Mouse (Mus musculus) adrenal gland, postnatal 4 days (tissue): ENCODE results near the gene Nme7. TPM values are rescaled to one million over a fixed set of nuclear protein-coding genes. Genes with fewer than 3 reads are reported as not detected.

Experiments
- DNase-seq, 2 experiments: peaks; one replicate each; pipeline ENCODE4 v3.0.0; 2021 to 2022; ENCODE audit warnings: low spot score in 2 of 2, mixed read lengths in 2 of 2
- total RNA-seq, 2 experiments: library from RNA; stranded (reverse); gene quantifications; 2 replicates each; pipeline ENCODE4 v1.2.3; 2021

The Nme7 gene
- total RNA-seq, 2 experiments from 2014 or later = 23.3 to 24.5 TPM

DNA sequence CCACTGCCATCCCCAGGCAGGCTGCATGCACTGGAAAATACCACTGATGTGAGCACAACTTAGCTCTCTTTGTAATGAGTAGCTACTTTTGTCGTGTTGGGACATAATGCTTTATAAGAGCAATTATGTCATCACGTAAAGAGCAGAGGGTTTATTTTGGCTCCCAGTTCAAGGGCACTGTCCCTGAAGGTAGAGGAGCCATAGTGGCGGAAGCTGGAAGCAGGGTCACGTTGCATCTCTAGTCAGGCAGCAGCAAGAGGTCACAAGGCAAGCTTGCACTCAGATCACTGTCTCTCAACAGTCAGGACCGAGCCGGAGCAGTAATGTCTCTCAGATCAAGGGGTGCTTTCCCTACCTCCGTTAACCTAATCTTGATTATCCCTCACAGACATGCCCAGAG is 123.9 kb downstream of the Nme7 start:
- no peak for DNase-seq

DNA sequence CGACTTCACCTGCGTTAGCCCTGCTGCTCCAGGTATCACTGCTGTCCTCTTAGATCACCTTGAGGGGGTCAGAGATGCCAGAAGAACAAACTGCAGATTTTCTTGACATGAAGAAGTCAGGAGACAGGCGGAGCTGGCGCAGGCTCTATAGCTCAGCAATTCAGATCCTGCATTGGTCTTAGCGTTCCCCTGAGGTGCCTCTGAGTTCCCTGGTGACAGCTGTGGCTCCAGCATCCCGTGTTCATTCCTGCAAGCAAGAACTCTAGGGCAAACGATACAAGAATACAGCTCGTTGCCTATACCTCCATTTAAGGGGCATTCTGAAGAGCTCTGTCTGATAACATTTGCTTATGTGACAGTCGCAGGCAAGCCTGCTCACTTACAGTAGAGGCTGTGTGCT is 124.7 kb downstream of the Nme7 start:
- no peak for DNase-seq

DNA sequence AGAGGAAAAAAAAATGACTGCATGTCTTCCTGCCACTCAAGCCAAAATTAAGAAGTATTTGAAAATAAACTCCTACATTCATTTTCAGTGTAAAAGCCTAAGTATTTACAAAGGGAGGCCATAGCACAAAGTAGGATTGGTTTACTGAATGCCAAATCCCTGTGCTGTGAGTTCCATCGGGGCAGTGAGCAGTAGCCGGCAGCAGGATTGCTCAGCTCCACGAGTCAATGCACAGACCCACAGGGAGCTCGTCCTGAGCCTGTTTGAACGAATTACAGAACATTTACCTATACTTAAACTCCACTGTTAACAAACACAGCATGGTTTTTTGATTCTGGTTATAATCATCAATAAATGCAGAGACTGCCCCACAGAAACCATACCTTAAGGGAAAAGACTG is 128.7 kb downstream of the Nme7 start:
- DNase-seq = no peak

DNA sequence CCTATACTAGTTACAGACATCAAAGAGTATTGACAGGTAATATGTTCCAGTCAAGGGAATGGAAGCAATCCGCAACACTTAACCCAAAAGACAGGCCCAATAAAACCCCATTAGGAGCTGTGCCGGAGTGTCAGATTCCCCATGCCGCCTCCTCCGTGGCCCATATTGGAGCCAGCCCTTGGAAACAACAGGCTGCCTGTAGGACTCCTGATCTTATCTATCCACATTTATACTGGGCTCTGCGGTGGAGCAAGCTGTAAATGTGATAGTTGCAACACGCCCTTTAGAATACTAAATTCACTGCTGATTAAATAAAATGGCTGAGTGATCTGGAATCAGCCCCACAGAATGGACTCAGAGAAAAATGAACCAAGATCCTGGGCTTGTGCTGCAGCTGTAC is 130.1 kb downstream of the Nme7 start:
- DNase-seq = no peak

DNA sequence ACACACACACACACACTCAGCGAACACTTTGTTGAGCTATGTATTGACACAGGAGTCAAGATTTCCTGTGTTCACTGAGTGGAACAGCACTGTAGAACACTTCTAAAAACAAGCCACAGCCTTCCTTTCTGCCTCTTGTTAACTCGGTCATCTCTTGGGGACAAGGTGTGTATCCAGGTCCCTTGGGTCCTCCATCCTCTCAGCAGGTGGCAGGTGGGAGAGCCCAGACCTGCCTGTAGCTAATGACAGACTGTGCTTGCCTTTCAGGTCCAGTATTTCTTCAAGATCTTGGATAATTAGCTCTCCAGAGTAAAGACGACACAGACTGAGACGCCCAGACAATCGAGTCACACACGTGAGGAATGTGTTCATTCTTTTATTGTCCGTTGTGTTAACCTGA is 132.8 kb downstream of the Nme7 start:
- no peak for DNase-seq

DNA sequence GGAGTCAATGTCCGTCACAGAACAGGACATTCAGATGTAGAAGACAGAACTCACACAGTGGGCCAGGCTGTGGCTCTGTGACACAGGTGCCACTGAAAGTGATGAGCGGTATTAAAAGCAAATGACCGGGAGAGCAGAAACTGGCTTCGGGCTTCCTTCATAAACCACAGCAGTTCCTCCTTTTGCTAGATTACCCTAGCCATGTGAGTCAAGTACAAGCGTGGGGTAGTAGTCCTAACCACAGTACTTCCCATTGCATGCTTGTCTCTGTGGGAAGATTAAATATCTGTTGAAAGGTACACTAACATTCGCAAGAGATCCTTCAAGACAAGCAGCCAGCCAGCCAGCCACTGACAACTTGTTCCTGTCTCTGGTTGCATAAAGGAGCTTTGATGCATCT is 136.3 kb downstream of the Nme7 start:
- no peak for DNase-seq

DNA sequence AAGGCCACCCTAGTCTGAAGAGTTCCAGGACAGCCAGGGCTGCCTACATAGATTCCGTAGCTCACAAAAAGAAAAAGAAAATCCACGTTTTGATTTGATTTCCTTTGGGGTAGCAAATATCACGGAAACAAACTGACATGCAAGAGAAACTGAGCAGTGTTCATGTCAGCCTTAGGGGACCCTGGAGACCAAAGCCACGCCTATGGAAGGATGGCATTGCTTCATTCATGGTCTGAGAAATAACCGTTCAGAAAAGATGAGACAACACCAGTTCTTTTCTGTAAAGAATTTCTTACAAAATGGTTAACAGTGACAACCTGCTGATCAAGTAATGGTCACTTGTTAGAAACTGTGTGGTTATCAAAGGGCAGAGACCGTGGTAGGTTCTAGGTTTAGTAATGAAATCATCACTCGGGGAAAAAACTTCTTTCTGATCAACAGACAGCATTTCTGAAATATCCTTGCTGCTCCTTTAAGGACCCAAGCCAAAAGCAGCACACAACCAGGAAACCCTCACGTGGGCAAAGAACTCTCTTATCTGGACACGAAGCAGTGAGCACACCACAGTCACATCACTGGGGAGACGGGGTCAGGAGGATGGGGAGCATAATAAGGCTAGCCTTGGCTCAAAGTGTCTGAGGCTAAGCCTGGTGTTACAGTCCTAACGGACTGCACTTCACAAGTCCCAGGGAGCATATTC is 136.9 kb downstream of the Nme7 start:
- no peak for DNase-seq

DNA sequence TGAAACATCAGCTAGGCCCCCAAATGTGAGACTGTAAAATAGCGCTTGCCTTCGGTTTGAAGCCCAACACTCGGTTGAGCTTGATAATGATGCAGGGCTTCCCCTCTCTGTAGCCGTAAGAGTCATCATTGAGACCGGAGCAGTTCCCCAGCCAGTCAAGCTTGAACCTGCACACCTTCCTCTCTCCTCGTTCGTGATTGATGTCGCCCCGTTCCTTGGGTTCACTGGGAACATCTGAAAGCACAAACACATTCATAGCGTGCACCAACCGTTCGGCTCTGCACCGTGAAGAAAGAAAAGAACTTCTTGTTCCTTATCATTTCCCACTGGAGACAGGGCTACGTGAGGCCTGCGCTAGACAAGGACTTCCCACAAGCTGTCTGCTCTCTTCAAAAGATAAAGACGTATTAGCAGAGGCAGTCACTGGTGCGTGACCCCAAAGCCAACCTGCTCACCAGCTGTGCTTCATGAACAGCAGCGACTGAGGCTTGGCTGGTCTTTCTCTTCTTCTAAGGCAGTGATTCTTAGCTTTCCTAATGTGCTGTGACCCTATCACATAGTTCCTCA is 137.6 kb downstream of the Nme7 start:
- no peak for DNase-seq

DNA sequence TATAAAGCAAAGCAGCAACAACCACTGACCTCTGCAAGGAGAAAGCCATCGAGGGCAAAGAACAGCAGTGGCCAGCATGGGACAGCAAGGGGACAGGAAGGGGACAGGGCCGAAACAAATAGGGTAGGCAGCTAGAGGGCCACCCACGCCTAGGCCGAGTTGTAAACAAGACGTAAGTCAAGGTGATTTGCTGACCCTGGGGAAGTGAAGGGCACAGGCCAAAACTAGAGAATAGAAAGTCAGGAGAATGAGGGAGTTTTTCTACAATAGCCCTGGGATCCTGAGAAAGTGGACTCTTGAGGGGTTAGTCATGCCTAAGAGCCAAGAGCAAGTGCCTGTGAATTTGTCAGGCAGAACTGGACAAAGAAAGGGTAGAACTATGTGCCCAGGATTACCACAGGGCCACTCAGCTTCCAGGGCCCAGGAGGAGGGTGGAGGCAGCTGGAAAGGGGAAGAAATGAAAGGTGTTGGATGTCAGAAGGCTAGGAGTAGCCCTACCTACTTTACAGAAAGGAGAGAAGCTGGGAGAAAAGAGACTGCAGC is 141.8 kb downstream of the Nme7 start:
- DNase-seq = no peak

DNA sequence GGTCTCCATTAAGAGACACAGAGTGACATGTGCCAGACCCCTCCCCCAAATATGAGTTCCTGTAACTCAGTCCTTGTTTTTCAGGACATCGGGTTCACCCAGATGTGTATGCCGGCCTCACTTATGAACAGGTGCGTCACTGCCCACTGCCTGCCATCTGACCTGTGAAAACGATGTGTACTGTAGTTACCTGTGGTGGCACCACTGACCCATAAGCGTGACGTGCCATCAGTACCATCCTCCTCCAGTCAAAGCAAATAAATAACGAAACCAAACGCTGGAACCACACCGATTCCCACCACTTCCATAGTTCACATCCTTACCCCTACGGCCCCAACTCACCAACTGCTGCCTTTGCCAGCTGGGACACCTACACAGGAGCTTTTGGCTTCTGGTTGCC is 142.6 kb downstream of the Nme7 start:
- no peak for DNase-seq

DNA sequence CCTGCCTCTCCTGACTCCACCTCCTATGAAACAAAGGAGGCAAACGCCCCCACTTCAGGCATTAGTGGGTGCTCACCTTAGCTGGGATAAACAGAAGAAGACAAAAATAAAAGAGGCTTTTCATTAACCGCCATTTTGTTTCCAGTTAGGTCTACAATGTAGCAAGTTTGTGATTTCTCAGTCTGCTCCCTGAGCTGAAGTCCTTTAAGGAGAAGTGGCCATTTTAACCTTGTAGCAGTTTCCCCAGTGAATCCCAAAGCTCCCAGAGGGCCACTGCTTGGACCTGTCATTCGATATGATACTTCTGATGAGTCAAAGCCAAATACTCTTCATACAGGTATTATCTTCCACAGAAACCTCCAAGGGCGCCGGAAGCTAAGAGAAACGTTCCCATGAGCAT is 143.6 kb downstream of the Nme7 start:
- DNase-seq = no peak

DNA sequence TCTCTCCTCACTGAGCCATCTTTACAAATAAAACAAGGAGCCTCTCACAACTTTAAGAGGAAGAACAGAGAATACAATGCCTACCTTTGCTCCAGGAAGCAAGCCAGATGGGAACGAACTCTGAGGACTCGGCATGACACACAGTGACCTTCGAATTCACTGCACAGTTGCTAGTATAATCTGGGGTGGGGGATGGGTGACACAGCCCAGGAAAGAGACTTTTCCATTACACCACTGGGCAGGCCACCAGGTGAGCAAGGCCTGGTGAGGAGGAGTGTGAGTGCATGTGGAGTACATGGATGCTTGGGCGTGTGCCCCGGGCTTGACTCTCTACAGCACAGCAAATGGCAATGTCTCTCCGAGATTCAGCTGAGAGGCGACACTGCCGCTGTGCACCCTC is 145.7 kb downstream of the Nme7 start:
- no peak for DNase-seq

DNA sequence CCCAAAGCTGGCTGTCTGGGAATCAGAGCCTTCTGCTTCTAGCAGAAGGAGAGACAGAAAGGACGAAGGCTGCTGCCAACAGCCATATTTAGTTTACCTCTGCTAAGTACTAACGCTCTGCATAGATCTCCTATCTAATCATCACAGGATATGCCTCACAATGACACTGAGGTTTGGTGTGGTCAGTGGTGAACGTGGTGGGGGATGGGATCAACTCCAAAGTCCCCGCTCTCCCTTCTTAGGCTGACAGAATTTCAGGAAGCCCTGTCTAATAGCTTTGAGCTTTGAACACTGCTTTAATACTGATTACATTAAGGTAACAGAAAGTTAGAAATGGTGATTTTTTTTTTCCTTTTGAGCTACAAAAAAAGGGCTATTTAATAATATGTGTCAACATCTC is 146.3 kb downstream of the Nme7 start:
- no peak for DNase-seq

DNA sequence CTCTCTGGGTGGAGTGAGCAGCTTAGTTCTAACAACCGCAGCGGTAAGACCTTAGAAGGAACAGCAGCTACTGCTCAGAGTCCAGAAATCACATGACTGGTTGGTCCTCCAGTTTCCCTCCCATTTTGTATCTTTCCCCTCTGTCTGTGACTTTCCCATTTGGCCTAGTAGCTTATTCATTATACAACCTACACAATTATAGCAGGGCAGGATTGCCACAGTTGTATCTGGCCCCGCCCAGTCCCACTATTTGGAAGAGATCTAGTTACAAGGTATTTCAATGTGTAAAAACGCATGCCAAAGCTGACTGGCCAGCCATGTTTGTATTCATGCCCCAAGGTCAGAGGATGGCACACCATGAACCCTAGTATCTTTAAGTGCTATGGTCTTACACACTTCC is 146.7 kb downstream of the Nme7 start:
- DNase-seq = no peak

DNA sequence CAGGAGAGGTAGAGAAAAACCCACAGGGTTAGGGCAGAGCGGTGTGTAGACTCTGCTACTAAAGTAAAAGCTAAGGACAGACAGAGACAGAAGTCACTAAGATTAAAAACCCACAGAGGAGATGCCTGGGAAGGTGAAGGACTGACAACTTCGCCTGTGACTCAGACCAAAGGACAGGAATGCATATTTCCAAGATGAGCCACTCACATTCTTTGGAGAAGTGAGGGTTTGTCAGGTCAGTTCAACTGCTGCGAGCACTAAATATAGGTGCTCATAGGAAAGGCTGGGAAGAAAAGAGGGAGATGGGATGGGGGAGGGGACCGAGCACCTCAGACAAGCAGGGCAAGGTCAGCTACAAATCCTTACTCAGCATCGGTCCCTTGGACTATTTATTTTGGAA is 147.4 kb downstream of the Nme7 start:
- no peak for DNase-seq

DNA sequence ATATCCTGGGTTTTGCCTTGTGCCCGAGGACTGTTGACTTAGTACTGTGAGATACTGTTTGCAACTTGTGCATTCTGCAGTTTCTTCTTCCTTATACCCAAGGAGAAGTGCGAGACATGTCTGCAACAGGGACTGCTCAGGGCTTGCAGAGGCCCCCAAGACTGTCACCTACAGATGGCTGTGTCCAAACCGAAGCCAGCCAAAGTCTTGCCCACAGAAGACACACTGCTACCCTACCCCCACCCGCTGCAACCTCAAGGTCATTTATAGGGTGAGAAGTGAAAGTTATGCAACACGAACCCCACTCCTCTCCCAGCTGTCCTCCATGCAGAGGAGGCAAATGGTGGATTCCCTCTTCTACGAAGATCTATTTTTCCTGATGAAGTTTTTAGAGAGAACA is 148.7 kb downstream of the Nme7 start:
- no peak for DNase-seq

DNA sequence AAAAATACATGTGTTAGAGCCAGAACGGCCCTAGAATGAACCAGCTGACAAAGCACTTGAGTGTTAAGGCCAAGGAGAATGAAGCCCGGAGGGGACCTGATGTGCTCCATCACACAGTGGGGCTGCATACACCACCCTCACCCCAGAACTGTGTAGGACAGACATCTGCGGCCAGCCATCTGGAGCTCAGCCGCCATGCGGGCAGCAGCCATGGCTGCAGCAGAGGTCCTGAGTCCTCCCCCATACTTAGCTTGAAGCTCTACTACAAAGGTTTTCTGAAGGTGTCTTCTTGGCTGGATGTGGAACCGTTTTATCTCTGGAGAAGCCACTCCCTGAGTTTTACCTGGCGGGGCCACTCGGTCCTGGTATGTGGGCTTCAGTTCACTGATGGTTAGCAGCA is 149.2 kb downstream of the Nme7 start:
- DNase-seq = no peak

DNA sequence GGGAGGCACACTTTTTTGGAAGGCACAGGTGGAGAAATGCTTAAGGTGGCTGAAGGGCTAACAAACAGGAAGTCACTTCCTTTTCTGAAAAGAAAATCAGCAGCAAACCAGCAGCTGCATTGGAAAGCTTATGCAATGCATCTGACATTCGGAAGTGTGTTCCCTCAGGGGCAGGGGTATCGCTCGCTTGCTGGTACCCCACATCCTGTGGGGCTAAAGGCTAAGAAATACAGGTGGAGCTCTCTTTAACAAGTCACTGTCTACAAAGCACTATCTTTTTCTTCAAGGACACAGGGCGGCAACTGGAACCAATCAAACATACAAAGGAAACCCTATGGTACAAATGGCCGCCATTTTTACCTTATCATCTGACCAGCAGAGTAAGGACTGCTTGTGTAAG is 149.8 kb downstream of the Nme7 start:
- no peak for DNase-seq

DNA sequence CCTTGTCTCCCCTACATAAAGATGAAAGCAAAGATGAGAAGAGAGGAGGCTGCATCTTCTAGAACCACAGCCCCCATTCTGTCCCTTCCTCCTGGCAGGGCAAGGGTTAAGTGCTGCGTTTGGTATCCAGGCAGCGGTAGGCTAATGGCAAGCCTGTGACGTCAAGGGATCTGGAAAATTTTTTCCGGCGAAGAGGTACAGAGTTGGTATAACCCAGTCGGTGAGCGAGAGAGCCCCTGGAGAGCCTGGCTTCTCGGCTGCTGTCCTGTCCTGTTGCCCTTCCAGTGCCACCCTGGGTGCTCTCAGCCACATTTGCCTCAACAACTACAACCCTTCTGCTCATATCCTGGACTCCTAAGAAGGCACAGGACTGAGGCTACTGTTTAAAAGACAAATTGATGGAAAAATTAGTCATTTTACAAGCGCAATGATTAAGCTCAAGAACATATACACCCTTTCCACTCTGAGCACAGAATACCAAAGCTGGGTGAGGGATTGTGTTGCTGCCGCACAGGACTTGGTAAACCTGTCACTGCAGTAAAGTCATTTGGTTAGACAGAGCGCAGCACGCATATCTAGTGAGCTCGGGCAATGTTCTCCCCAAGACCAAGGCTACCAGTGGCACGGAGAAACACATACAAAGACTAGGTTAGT is 151.0 kb downstream of the Nme7 start:
- DNase-seq = no peak

DNA sequence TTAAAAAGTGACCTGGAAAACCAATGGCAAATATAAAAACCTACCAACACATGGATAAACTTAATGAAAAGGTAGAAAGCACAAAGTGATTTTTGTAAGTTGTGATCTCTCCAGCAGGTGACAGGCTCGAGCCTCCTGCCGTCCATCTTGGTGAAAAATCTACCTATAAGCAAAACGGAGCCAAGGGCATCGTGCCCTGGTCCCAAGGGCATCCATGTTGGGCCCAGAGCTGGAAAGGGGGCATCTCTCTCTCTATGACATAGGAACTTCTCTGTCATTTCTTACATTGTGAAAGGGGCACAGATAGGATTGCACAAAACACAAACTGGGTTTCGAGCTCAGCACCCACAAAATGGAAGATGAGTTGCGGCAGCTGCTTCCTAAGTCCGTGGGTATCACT is 151.7 kb downstream of the Nme7 start:
- DNase-seq = no peak

DNA sequence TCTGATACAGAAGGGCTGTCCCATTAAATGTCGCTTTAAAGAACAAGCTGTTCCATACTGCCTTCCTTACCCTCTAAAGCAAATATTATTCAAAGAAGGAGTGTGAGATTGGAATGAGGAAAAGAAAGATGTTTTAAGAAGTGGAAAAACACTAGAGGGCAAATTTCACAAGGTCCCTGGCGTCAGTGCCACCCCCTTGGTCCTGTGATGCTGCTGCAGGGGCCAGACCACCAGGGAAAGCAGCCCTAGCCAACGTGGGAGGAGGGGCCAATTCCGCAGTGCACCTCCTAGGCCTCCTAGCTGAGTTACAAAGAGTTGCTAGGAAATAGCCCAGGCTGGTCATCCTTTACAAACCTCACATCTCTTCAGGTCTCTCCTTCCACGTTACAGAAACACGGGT is 152.1 kb downstream of the Nme7 start:
- no peak for DNase-seq

DNA sequence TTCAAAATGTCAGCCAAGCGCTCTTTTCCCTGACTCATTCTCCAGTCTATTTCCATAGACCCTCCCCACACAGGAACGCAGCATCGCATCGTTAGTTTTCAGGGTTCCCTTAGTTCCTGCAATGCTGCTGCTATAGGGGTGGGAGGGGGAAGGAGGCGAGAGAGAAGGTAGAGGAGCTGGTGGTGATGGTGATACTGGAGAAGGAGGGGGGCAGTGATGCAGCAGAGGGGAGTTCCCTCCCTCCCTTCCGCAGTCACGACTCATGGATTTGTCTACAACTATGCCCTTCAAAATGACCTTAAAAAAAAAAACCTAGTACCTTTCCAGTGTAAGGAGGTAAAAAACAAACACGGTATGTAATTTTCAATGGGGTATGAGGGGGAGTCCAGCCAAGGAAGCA is 152.8 kb downstream of the Nme7 start:
- DNase-seq = no peak
